Mouse (Mus musculus): ENCODE data around the gene Wdr19.

Wdr19 gene

DNA sequence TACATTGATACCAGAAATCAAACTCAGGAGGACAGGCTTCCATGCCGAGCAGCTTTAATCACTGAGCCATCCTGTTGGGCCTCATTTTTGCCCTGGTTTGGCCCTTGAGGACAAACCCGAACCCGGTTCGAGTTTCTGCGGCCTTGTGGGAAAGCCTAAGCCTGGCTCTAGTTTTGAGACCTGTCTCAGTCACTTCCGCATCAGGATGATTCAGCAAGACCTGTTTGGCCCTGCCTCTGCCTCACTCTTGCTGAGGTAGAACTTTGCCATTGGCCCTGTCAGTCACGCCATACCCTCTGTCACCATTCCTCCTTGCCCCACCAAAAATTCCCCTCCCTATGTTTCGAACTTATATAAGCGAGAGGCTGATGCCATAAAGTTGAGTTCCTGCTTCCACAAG lies 100.6 kb downstream of the Wdr19 start:
- DNase-seq: no peak

DNA sequence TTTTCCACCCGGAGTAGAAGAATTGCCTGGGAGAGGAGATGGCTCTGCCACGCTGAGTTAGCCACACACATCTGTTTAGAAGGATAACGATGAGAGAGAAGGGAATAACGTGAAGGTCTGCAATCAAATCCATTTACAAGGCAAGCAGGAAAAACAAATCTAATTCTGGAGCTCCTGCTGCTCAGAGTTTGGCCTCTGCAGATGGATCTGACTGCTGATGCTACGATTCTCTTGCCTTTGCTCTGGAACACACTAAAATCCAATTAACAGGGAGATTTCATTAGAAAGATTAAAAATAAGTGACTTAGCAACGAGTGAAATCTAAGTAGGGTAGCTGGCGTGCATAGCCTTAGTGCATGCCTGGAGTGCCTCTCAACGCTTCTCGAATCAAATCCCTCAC lies 106.0 kb downstream of the Wdr19 start:
- no peak for DNase-seq

DNA sequence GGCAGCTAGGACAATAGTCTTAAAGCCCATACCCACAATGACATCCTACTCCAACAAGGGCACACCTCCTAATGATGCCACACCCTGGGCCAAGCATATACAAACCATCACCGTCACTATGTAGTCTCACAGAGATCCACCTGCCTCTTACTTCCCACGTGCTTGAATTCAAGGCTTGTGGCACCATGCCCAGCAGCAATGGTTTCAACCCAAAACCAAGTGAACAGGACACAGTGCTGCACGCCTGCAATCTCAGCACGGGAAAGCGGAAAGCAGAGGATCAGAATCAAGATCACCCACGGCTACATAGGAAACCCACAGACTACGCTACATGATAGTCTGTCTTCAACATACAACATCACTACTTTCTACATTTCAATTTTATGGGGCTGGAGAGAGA lies 108.7 kb downstream of the Wdr19 start:
- no peak for DNase-seq

DNA sequence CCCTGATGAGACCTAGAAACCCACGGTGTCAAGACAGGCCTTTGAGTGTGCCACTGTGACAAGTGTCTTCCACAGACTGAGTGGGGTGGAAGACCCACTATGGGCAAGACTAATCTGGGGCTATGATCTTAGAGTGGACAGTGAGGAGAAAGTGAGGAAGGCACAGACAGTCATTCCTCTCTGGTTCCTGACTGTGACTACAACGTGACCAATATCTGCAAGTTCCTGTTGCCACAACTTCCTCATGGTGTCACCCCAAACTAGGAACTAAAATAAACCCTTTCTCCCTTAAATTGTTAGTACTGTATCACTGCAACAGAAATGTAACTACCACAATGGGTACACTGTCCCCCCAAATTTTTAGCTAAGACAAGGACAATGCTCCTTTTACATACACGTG lies 109.4 kb downstream of the Wdr19 start:
- no peak for DNase-seq

All from cerebellum, adult 11 months (tissue).